Mouse (Mus musculus) heart, embryonic 12.5 days (tissue): ENCODE data around the gene Spsb4. TPM values are rescaled to one million over a fixed set of nuclear protein-coding genes. Genes with fewer than 3 reads are reported as not detected.
A peak's percentile ranks its signal among the peaks of the same experiment; 100 is the strongest.

Experiments
- ATAC-seq: fragments of 200-750 bp; cut with Nextera tagmentation; 2 replicates; pipeline ENCODE4 v1.8.0; 2017; ENCODE audit warnings: moderate TSS enrichment, moderate library complexity; ENCODE audit not compliant: insufficient number of reproducible peaks, low FRiP score
- H3K27ac ChIP-seq: fragments of 300-500 bp; sonication (generic); 2 replicates; pipeline ENCODE4 v1.5.1; 2016; ENCODE audit warnings: mild to moderate bottlenecking, moderate library complexity; ENCODE audit not compliant: poor library complexity, severe bottlenecking
- H3K27me3 ChIP-seq: fragments of 300-500 bp; sonication (generic); replicated peaks from 2 replicates; pipeline ENCODE4 v1.6.1; 2016; ENCODE audit warnings: mild to moderate bottlenecking, moderate library complexity
- H3K36me3 ChIP-seq: fragments of 300-500 bp; sonication (generic); 2 replicates; pipeline ENCODE4 v1.6.1; 2016; ENCODE audit warnings: mild to moderate bottlenecking, moderate library complexity
- H3K4me1 ChIP-seq: fragments of 300-500 bp; sonication (generic); replicated peaks from 2 replicates; pipeline ENCODE4 v1.6.1; 2016; ENCODE audit warnings: mild to moderate bottlenecking
- H3K4me2 ChIP-seq: fragments of 300-500 bp; sonication (generic); 2 replicates; pipeline ENCODE4 v1.6.1; 2016; ENCODE audit warnings: mild to moderate bottlenecking, moderate library complexity
- H3K4me3 ChIP-seq: fragments of 300-500 bp; sonication (generic); 2 replicates; pipeline ENCODE4 v1.5.1; 2016; ENCODE audit warnings: mild to moderate bottlenecking
- H3K9ac ChIP-seq: fragments of 300-500 bp; sonication (generic); 2 replicates; pipeline ENCODE4 v1.6.1; 2016; ENCODE audit warnings: mild to moderate bottlenecking, moderate library complexity
- H3K9me3 ChIP-seq: fragments of 300-500 bp; sonication (generic); replicated peaks from 2 replicates; pipeline ENCODE4 v1.6.1; 2016; ENCODE audit warnings: mild to moderate bottlenecking, moderate library complexity
- WGBS: fragments of 180-500 bp; shearing (Covaris S2); methylation state at CpG from one replicate; pipeline ENCODE4 v1.1.7; 2016; 5-methylcytosine and 5-hydroxymethylcytosine counted together
- polyA plus RNA-seq: library from polyadenylated mRNA; unstranded; fragments of >200 nt; fragmentation: Nextera tagmentation; extraction: Ambion mirVana; gene quantifications from 2 replicates; pipeline ENCODE4 v1.2.1, GENCODE M21; 2016

The Spsb4 gene
- polyA plus RNA-seq, 1 experiment from 2014 or later: 67.6 TPM

- Histone ChIP-seq H3K9me3 (no peaks in the 10 kb centered on the region), H3K36me3 (no peaks in the 10 kb centered on the region), H3K27me3 (no peaks in the 10 kb centered on the region), H3K9ac (peak overlapping the region; percentile 87), H3K27ac (peak overlapping the region; percentile 90), H3K4me1 (peaks cover 49% of the 10 kb centered on the region), H3K4me2 (peak overlapping the region; percentile 78), H3K4me3 (peak overlapping the region; percentile 70)
- no peak for ATAC-seq
- WGBS: under 1% methylated on average over 34 of the region's 34 CpGs
Measured at GRCm38 (mm10) chr9:97017121-97017810, 1.4 kb downstream of the Spsb4 start.

GRCm38 (mm10) chr9:97015751-97016150 lies 2.9 kb downstream of the Spsb4 start:
- Histone ChIP-seq H3K27me3 (no peaks in the 10 kb centered on the region), H3K4me2 (peak overlapping the region; percentile 38), H3K9ac (no peak overlapping the region), H3K4me1 (peaks cover 63% of the 10 kb centered on the region), H3K9me3 (no peaks in the 10 kb centered on the region), H3K4me3 (no peak overlapping the region), H3K27ac (peak overlapping the region; percentile 73), H3K36me3 (no peaks in the 10 kb centered on the region)
- ATAC-seq: no peak
- WGBS: 21% methylated on average over 6 of the region's 6 CpGs

- Histone ChIP-seq H3K4me1 (peaks cover 61% of the 10 kb centered on the region), H3K9ac (no peak overlapping the region), H3K36me3 (peaks cover 5% of the 10 kb centered on the region; the same call in 1 of the 2 replicates), H3K4me3 (no peak overlapping the region), H3K9me3 (0 out of 2 replicates have a peak, but pooled peaks cover 4% of the 10 kb centered on the region), H3K27ac (peak overlapping the region; percentile 79; the same call in 1 of the 2 replicates), H3K27me3 (no peaks in the 10 kb centered on the region), H3K4me2 (no peak overlapping the region)
- ATAC-seq: no peak
- WGBS: 70% methylated on average over 9 of the region's 9 CpGs
Measured at GRCm38 (mm10) chr9:97013698-97014097, 4.9 kb downstream of the Spsb4 start.

GRCm38 (mm10) chr9:97013153-97013552 lies 5.5 kb downstream of the Spsb4 start:
- Histone ChIP-seq H3K27me3 (no peaks in the 10 kb centered on the region), H3K36me3 (peaks cover 8% of the 10 kb centered on the region), H3K27ac (peak overlapping the region; percentile 79), H3K4me2 (no peak overlapping the region), H3K9me3 (0 out of 2 replicates have a peak, but pooled peaks cover 7% of the 10 kb centered on the region), H3K4me1 (peaks cover 61% of the 10 kb centered on the region), H3K4me3 (no peak overlapping the region), H3K9ac (no peak overlapping the region)
- 0 out of 2 replicates have a peak, but pooled peaks have one; percentile 24 for ATAC-seq
- WGBS: 19% methylated on average over 6 of the region's 6 CpGs

DNA sequence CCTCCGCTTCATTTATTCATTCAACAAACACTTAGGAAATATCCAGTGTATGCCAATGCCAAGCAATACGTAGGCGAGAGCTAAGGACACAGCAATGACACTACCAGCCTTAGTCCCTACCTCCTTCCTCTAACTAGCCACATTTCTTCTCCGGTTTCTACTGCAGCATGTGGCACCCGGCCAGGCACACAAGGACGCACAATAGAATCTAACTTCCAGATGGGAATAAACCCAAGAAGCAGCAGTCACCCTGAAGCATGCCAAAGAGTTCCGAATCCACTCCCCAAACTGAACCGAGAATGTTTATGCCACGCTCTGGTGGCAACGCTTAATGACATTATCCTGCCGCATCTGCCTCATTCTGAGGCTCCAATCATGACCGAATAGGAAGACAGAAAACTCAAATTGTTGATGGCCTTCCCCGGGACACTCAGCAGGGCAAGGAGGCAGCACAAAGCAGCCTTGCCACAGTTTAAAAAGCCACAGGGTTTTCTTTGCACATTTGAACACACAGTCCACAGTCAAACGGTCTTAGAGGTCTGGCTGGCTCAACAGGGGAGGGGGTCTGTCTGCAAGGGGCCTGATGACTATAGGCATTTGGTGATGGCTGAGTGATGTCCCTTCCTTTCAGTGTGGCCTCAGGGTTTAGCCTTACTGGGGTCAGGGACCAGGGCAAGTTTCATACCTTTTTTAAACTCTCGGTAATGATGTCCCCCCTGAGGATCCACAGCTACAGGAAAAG lies 7.0 kb downstream of the Spsb4 start:
- H3K36me3 ChIP-seq: peaks cover 11% of the 10 kb centered on the region
- H3K27ac ChIP-seq: no peak overlapping the region
- no peak overlapping the region for H3K4me2 ChIP-seq
- H3K9me3 ChIP-seq: 0 out of 2 replicates have a peak, but pooled peaks cover 7% of the 10 kb centered on the region
- ATAC-seq: no peak
- no peak overlapping the region for H3K9ac ChIP-seq
- WGBS: 81% methylated on average over 15 of the region's 15 CpGs
- H3K4me3 ChIP-seq: no peak overlapping the region
- peaks cover 55% of the 10 kb centered on the region for H3K4me1 ChIP-seq
- no peaks in the 10 kb centered on the region for H3K27me3 ChIP-seq

DNA sequence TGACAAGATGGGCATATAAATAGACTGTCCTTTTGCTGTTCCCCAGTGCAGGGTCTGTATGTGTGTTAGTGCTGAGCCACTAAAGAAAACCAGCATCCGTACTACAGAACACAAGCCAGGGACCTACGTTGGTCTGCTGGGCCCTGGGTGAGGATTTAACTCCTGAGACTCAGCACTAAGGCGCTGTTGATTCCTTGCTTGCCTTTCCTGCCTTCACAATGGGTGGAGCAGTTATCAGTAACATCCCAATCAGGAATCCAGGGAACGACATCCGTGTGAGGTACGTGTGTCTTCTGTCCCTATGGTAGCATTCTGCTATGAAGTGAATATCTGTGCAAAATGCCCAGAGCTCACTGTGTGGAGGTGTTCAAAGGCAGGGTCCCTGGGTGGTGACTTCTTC lies 8.2 kb downstream of the Spsb4 start:
- ATAC-seq: no peak
- no peaks in the 10 kb centered on the region for H3K27me3 ChIP-seq
- H3K4me2 ChIP-seq: no peak overlapping the region
- H3K4me3 ChIP-seq: no peak overlapping the region
- 64% methylated on average over 6 of the region's 6 CpGs for WGBS
- H3K4me1 ChIP-seq: peaks cover 46% of the 10 kb centered on the region
- peaks cover 11% of the 10 kb centered on the region for H3K36me3 ChIP-seq
- no peak overlapping the region for H3K9ac ChIP-seq
- no peak overlapping the region for H3K27ac ChIP-seq
- 0 out of 2 replicates have a peak, but pooled peaks cover 7% of the 10 kb centered on the region for H3K9me3 ChIP-seq

DNA sequence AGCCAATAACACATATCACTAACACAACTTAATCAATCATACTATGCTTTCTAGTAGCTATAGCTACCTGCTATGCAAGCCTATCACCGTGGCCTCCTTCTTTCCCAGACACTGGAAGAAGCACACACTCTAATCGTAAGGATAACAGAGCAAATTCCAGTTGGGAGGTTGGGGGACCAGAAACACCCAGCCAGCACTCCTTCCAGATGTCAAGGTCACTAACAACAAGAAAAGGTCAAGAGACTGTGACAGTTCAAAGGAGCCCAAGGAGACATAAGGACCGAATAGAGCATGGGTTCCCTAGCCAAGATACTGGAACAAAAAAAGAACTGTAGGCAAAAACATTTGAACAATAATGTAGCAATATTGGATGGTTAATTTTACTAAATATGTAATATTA lies 13.9 kb downstream of the Spsb4 start:
- 39% methylated on average over 3 of the region's 3 CpGs for WGBS
- Histone ChIP-seq H3K4me2 (no peak overlapping the region), H3K4me1 (peaks cover 19% of the 10 kb centered on the region), H3K36me3 (peaks cover 11% of the 10 kb centered on the region), H3K9me3 (0 out of 2 replicates have a peak, but pooled peaks cover 7% of the 10 kb centered on the region), H3K27ac (no peak overlapping the region), H3K4me3 (no peak overlapping the region), H3K27me3 (no peaks in the 10 kb centered on the region), H3K9ac (no peak overlapping the region)
- no peak for ATAC-seq

- Histone ChIP-seq H3K27ac (no peak overlapping the region), H3K27me3 (no peaks in the 10 kb centered on the region), H3K36me3 (peaks cover 4% of the 10 kb centered on the region), H3K4me1 (peaks cover 19% of the 10 kb centered on the region), H3K4me3 (no peak overlapping the region), H3K9me3 (0 out of 2 replicates have a peak, but pooled peaks cover under 1% of the 10 kb centered on the region), H3K9ac (no peak overlapping the region), H3K4me2 (no peak overlapping the region)
- 57% methylated on average over 5 of the region's 5 CpGs for WGBS
- ATAC-seq: no peak
Measured at GRCm38 (mm10) chr9:97003173-97003572, 15.5 kb downstream of the Spsb4 start.

GRCm38 (mm10) chr9:97002654-97003053 lies 16.0 kb downstream of the Spsb4 start:
- ATAC-seq: no peak
- 77% methylated on average over 8 of the region's 8 CpGs for WGBS
- 0 out of 2 replicates have a peak, but pooled peaks cover 3% of the 10 kb centered on the region for H3K36me3 ChIP-seq
- no peak overlapping the region for H3K9ac ChIP-seq
- H3K9me3 ChIP-seq: no peaks in the 10 kb centered on the region
- peaks cover 19% of the 10 kb centered on the region for H3K4me1 ChIP-seq
- H3K4me3 ChIP-seq: no peak overlapping the region
- H3K4me2 ChIP-seq: no peak overlapping the region
- no peak overlapping the region for H3K27ac ChIP-seq
- H3K27me3 ChIP-seq: no peaks in the 10 kb centered on the region

DNA sequence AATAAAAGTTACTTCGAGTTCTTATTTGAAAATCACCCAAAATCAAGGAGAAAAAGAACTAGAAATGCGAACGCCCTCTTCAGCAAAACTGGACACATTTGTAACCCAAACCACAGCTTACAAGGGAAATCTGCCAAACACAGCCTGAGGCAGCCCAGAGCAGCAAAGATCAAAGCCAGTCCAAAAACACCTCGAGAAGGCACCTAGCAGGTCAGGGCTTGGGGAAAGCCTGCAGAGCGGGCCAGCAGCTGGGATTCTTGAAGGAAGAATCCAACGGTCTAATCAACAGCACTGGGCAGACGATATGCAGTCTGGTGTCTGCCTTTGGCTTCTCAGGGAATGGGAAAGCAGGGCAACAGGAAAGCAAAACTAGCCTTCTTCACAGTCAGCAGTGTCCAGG lies 16.6 kb downstream of the Spsb4 start:
- H3K27ac ChIP-seq: no peak overlapping the region
- H3K4me3 ChIP-seq: no peak overlapping the region
- H3K36me3 ChIP-seq: 0 out of 2 replicates have a peak, but pooled peaks cover 3% of the 10 kb centered on the region
- H3K9ac ChIP-seq: no peak overlapping the region
- no peak for ATAC-seq
- peaks cover 19% of the 10 kb centered on the region for H3K4me1 ChIP-seq
- no peak overlapping the region for H3K4me2 ChIP-seq
- 49% methylated on average over 7 of the region's 7 CpGs for WGBS
- no peaks in the 10 kb centered on the region for H3K27me3 ChIP-seq
- H3K9me3 ChIP-seq: no peaks in the 10 kb centered on the region

- no peak overlapping the region for H3K4me3 ChIP-seq
- ATAC-seq: no peak
- no peaks in the 10 kb centered on the region for H3K36me3 ChIP-seq
- H3K27me3 ChIP-seq: no peaks in the 10 kb centered on the region
- 83% methylated on average over 10 of the region's 10 CpGs for WGBS
- peaks cover 19% of the 10 kb centered on the region for H3K4me1 ChIP-seq
- no peak overlapping the region for H3K9ac ChIP-seq
- no peak overlapping the region for H3K27ac ChIP-seq
- no peaks in the 10 kb centered on the region for H3K9me3 ChIP-seq
- no peak overlapping the region for H3K4me2 ChIP-seq
Measured at GRCm38 (mm10) chr9:97001458-97001857, 17.2 kb downstream of the Spsb4 start.
